Mouse (Mus musculus): Measurements from ENCODE around the gene Ttll12. TPM values are rescaled to one million over a fixed set of nuclear protein-coding genes. Genes with fewer than 3 reads are reported as not detected.

Gene Ttll12
- polyA plus RNA-seq, 1 experiment from 2014 or later, result 14.1 TPM

GRCm38 (mm10) chr15:83635251-83635650, 40.3 kb upstream of the Ttll12 start:
- ATAC-seq, result no peak
- no peak for TF ChIP-seq CTCF (IDR thresholded peaks at IDR 0.05; ENCODE audit: low read depth)
- Histone ChIP-seq H3K36me3 (ENCODE audit: control insufficient read depth, insufficient read depth) (no peaks in the 10 kb centered on the region), H3K4me1 (replicated peaks; ENCODE audit: control insufficient read depth, insufficient read depth, low read length) (no peaks in the 10 kb centered on the region), H3K9me3 (ENCODE audit: control insufficient read depth) (no peaks in the 10 kb centered on the region), H3K27me3 (replicated peaks; ENCODE audit: control insufficient read depth, insufficient read depth, low read length) (no peaks in the 10 kb centered on the region), H3K9ac (ENCODE audit: low read depth, low read length) (no peak overlapping the region), H3K4me3 (ENCODE audit: low read depth, low read length) (no peak overlapping the region), H3K4me2 (replicated peaks; ENCODE audit: low read depth) (no peak overlapping the region), H3K27ac (ENCODE audit: low read depth, low read length) (no peak overlapping the region)
- WGBS, result 45% methylated on average over 3 of the region's 3 CpGs

- H3K4me3 ChIP-seq (ENCODE audit: low read depth, low read length), result no peak overlapping the region
- ATAC-seq, result no peak
- H3K4me2 ChIP-seq (replicated peaks; ENCODE audit: low read depth), result no peak overlapping the region
- no peaks in the 10 kb centered on the region for H3K4me1 ChIP-seq (replicated peaks; ENCODE audit: control insufficient read depth, insufficient read depth, low read length)
- 0 out of 2 replicates have a peak, but pooled peaks cover 4% of the 10 kb centered on the region for H3K9me3 ChIP-seq (ENCODE audit: control insufficient read depth)
- H3K27ac ChIP-seq (ENCODE audit: low read depth, low read length), result no peak overlapping the region
- peaks cover 3% of the 10 kb centered on the region; the same call in 1 of the 2 replicates for H3K36me3 ChIP-seq (ENCODE audit: control insufficient read depth, insufficient read depth)
- TF ChIP-seq CTCF (IDR thresholded peaks at IDR 0.05; ENCODE audit: low read depth), result peak; percentile 77
- WGBS, result 6% methylated on average over 1 of the region's 1 CpGs
- H3K9ac ChIP-seq (ENCODE audit: low read depth, low read length), result no peak overlapping the region
- no peaks in the 10 kb centered on the region for H3K27me3 ChIP-seq (replicated peaks; ENCODE audit: control insufficient read depth, insufficient read depth, low read length)
Measured at GRCm38 (mm10) chr15:83634076-83634475, 39.1 kb upstream of the Ttll12 start.

DNA sequence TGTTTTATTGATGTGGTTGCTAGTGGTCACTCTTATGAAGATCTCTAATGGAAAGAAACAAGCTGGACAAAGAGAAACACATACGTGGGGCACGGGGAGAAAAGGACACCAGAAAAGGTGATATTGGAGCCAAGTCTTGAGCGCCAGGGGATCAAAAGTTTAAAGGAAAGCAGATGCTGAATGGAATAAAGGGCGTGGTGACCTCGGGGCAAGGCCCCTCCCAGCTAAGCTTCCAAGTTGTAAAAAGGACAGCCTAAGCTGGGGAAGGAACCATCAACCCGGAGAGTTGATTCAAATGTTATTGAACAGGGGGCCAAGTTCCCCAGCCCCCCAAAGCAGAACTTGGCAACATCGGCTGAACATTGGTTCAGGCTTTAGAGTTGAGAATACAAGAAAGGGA, 36.1 kb upstream of the Ttll12 start:
- H3K27me3 ChIP-seq (replicated peaks; ENCODE audit: control insufficient read depth, insufficient read depth, low read length), result no peaks in the 10 kb centered on the region
- no peak overlapping the region for H3K4me3 ChIP-seq (ENCODE audit: low read depth, low read length)
- TF ChIP-seq CTCF (IDR thresholded peaks at IDR 0.05; ENCODE audit: low read depth), result no peak
- 71% methylated on average over 7 of the region's 7 CpGs for WGBS
- H3K36me3 ChIP-seq (ENCODE audit: control insufficient read depth, insufficient read depth), result peaks cover 3% of the 10 kb centered on the region; the same call in 1 of the 2 replicates
- no peaks in the 10 kb centered on the region for H3K4me1 ChIP-seq (replicated peaks; ENCODE audit: control insufficient read depth, insufficient read depth, low read length)
- no peak overlapping the region for H3K27ac ChIP-seq (ENCODE audit: low read depth, low read length)
- 0 out of 2 replicates have a peak, but pooled peaks cover 4% of the 10 kb centered on the region for H3K9me3 ChIP-seq (ENCODE audit: control insufficient read depth)
- no peak overlapping the region for H3K4me2 ChIP-seq (replicated peaks; ENCODE audit: low read depth)
- no peak overlapping the region for H3K9ac ChIP-seq (ENCODE audit: low read depth, low read length)
- ATAC-seq, result no peak

DNA sequence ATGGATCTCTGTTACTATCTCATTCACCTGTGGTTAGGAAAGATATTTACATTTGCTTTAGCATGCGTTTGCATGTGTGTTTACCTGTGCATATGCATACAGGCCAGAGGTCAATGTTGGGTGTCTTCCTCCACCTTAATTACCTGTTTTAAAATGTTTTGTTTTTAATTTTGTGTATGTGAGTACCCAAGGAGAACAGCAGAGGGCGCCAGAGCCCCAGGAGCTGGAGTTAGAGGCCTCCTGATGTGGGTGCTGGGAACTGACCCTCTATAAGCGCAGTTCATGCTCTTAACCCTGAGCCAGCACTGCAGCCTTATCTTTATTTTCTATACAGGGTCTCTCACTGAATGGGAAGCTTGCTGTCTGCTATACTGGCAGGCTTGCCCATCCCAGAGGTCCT, 34.8 kb upstream of the Ttll12 start:
- no peak overlapping the region for H3K4me2 ChIP-seq (replicated peaks; ENCODE audit: low read depth)
- H3K9ac ChIP-seq (ENCODE audit: low read depth, low read length), result no peak overlapping the region
- WGBS, result 69% methylated on average over 3 of the region's 3 CpGs
- peaks cover 3% of the 10 kb centered on the region; the same call in 1 of the 2 replicates for H3K36me3 ChIP-seq (ENCODE audit: control insufficient read depth, insufficient read depth)
- no peaks in the 10 kb centered on the region for H3K27me3 ChIP-seq (replicated peaks; ENCODE audit: control insufficient read depth, insufficient read depth, low read length)
- no peak for ATAC-seq
- 0 out of 2 replicates have a peak, but pooled peaks cover 4% of the 10 kb centered on the region for H3K9me3 ChIP-seq (ENCODE audit: control insufficient read depth)
- no peaks in the 10 kb centered on the region for H3K4me1 ChIP-seq (replicated peaks; ENCODE audit: control insufficient read depth, insufficient read depth, low read length)
- TF ChIP-seq CTCF (IDR thresholded peaks at IDR 0.05; ENCODE audit: low read depth), result peak; percentile 30
- H3K27ac ChIP-seq (ENCODE audit: low read depth, low read length), result no peak overlapping the region
- no peak overlapping the region for H3K4me3 ChIP-seq (ENCODE audit: low read depth, low read length)

DNA sequence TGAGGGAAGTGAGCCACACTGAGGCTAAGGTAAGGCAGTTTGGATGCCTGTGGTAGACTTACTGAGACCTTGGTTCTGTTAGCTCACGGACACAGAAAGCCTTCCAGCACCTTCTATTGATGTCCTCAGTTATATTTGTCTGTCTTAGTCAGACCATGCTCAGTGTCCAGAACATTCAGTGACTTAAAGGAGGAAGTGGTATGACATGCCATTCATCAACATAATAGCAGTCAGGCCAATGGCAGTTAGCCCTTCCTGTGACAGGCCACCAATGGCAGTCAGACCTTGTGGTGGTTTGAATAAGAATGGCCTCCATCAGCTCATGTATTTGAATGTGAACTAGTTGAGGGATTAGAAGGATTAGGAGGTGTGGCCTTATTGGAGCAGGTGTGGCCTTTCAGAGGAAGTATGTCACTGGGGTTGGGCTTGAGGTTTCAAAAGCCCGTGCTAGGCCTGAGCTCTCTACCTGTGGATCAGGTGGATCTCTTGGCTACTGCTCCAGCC, 31.2 kb upstream of the Ttll12 start:
- Histone ChIP-seq H3K4me1 (replicated peaks; ENCODE audit: control insufficient read depth, insufficient read depth, low read length) (no peaks in the 10 kb centered on the region), H3K9me3 (ENCODE audit: control insufficient read depth) (0 out of 2 replicates have a peak, but pooled peaks cover 4% of the 10 kb centered on the region), H3K4me3 (ENCODE audit: low read depth, low read length) (no peak overlapping the region), H3K9ac (ENCODE audit: low read depth, low read length) (no peak overlapping the region), H3K36me3 (ENCODE audit: control insufficient read depth, insufficient read depth) (peaks cover 3% of the 10 kb centered on the region; the same call in 1 of the 2 replicates), H3K27me3 (replicated peaks; ENCODE audit: control insufficient read depth, insufficient read depth, low read length) (no peaks in the 10 kb centered on the region), H3K4me2 (replicated peaks; ENCODE audit: low read depth) (no peak overlapping the region), H3K27ac (ENCODE audit: low read depth, low read length) (no peak overlapping the region)
- WGBS, result 90% methylated on average over 2 of the region's 2 CpGs
- TF ChIP-seq CTCF (IDR thresholded peaks at IDR 0.05; ENCODE audit: low read depth), result no peak
- no peak for ATAC-seq

DNA sequence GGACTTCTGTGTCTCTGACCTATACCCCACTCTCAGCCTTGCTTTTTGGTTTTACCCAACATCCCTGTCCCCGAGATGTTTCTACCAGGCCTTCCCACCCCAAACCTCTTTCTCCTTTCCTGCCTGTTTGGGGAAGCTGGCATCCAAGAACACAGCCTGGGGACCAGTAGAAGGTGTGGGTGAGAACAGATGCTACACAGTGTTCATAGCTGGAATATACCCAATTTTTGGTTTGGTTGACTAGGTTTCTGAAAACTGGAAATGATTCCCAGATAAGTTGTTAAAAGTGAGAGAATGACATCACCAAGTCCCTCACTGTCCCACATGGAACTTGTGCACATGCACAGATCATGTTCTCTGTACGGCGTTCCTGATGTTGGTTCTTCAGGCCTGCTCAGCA, 20.3 kb upstream of the Ttll12 start:
- no peak overlapping the region for H3K4me3 ChIP-seq (ENCODE audit: low read depth, low read length)
- no peak overlapping the region for H3K4me2 ChIP-seq (replicated peaks; ENCODE audit: low read depth)
- H3K4me1 ChIP-seq (replicated peaks; ENCODE audit: control insufficient read depth, insufficient read depth, low read length), result no peaks in the 10 kb centered on the region
- no peaks in the 10 kb centered on the region for H3K9me3 ChIP-seq (ENCODE audit: control insufficient read depth)
- H3K36me3 ChIP-seq (ENCODE audit: control insufficient read depth, insufficient read depth), result no peaks in the 10 kb centered on the region
- no peak for ATAC-seq
- no peak overlapping the region for H3K27ac ChIP-seq (ENCODE audit: low read depth, low read length)
- H3K27me3 ChIP-seq (replicated peaks; ENCODE audit: control insufficient read depth, insufficient read depth, low read length), result no peaks in the 10 kb centered on the region
- TF ChIP-seq CTCF (IDR thresholded peaks at IDR 0.05; ENCODE audit: low read depth), result no peak
- 81% methylated on average over 3 of the region's 3 CpGs for WGBS
- no peak overlapping the region for H3K9ac ChIP-seq (ENCODE audit: low read depth, low read length)

All from intestine, postnatal 0 days (tissue).